Mouse (Mus musculus) midbrain, postnatal 0 days (tissue): ENCODE measurements around the gene Ckm. TPM values are rescaled to one million over a fixed set of nuclear protein-coding genes. Genes with fewer than 3 reads are reported as not detected.

Experiments used
- ATAC-seq: fragments of 200-750 bp; cut with Nextera tagmentation; 2 replicates; pipeline ENCODE4 v1.8.0; 2017; ENCODE audit warnings: moderate number of reproducible peaks, mild to moderate bottlenecking, moderate TSS enrichment, moderate library complexity; ENCODE audit not compliant: low FRiP score
- DNase-seq: peaks from one replicate; pipeline ENCODE4 v3.0.0-alpha.2; 2015; ENCODE audit warnings: low spot score
- H3K27ac ChIP-seq: fragments of 300-500 bp; sonication (generic); 2 replicates; pipeline ENCODE4 v1.5.1; 2014; ENCODE audit warnings: low read depth, mild to moderate bottlenecking, low read length, mixed read lengths
- H3K27me3 ChIP-seq: fragments of 300-500 bp; sonication (generic); 2 replicates; pipeline ENCODE4 v1.6.1; 2014; ENCODE audit warnings: low read length, control low read depth, mixed read lengths; ENCODE audit not compliant: insufficient read depth
- H3K36me3 ChIP-seq: fragments of 300-500 bp; sonication (generic); 2 replicates; pipeline ENCODE4 v1.6.1; 2014; ENCODE audit warnings: low read length, control low read depth, mixed read lengths; ENCODE audit not compliant: insufficient read depth
- H3K4me1 ChIP-seq: fragments of 300-500 bp; sonication (generic); 2 replicates; pipeline ENCODE4 v1.6.1; 2014; ENCODE audit warnings: mild to moderate bottlenecking, control low read depth, antibody characterized with exemption, low read length, mixed read lengths; ENCODE audit not compliant: insufficient read depth
- H3K4me2 ChIP-seq: fragments of 300-500 bp; sonication (generic); 2 replicates; pipeline ENCODE4 v1.6.1; 2014; ENCODE audit warnings: low read depth, mild to moderate bottlenecking, low read length, mixed read lengths; ENCODE audit not compliant: poor library complexity, severe bottlenecking
- H3K4me3 ChIP-seq: fragments of 300-500 bp; sonication (generic); 2 replicates; pipeline ENCODE4 v1.5.1; 2014; ENCODE audit warnings: low read depth, mild to moderate bottlenecking, low read length, moderate library complexity
- H3K9ac ChIP-seq: fragments of 300-500 bp; sonication (generic); replicated peaks from 2 replicates; pipeline ENCODE4 v1.6.1; 2014; ENCODE audit warnings: mild to moderate bottlenecking, low read length, moderate library complexity, mixed read lengths; ENCODE audit not compliant: poor library complexity, severe bottlenecking
- H3K9me3 ChIP-seq: fragments of 300-500 bp; sonication (generic); 2 replicates; pipeline ENCODE4 v1.6.1; 2016; ENCODE audit warnings: low read length, control low read depth
- CTCF ChIP-seq: IDR thresholded peaks from 2 replicates; pipeline ENCODE4 v1.5.1; 2016; ENCODE audit warnings: antibody characterized with exemption, mild to moderate bottlenecking
- WGBS: fragments of 180-500 bp; shearing (Covaris S2); extraction: QIAGEN DNeasy Blood & Tissue Kit; methylation state at CpG from one replicate; pipeline ENCODE4 v1.1.7; 2014; 5-methylcytosine and 5-hydroxymethylcytosine counted together
- polyA plus RNA-seq: library from polyadenylated mRNA; unstranded; fragments of >200 nt; fragmentation: Nextera tagmentation; extraction: Ambion mirVana; gene quantifications from 2 replicates; pipeline ENCODE4 v1.2.1, GENCODE M21; 2015
- total RNA-seq: library from RNA; depleted of rRNA; stranded (reverse); fragments of >200 nt; gene quantifications from 2 replicates; pipeline ENCODE4 v1.2.3, GENCODE M21; 2014

Gene Ckm
- total and polyA plus RNA-seq, 2 experiments from 2014 or later: 0.25 to 8.2 TPM

DNA sequence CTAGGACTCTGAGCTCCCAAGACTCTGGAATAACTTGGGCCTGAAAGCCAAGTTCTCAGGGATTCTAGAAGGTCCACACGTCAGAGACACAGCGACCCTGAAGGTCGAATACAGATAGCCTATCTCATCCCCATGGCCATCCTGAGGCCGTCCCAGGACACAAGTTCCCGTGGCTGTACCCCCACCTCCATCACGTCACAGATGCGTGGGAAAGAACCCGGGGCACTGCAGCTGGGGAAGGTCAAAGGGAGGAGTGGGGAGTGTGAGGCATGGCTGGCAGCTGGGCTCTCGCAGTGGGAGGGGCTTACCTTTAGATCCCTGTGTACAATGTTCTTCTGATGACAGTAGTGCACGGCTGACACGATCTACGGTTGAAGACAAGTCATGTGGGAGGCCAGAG lies 40.2 kb downstream of the Ckm start:
- H3K36me3 ChIP-seq: peaks cover 61% of the 10 kb centered on the region
- H3K4me2 ChIP-seq: no peak overlapping the region
- H3K27ac ChIP-seq: no peak overlapping the region
- H3K9ac ChIP-seq: no peak overlapping the region
- WGBS: 91% methylated on average over 12 of the region's 12 CpGs
- H3K9me3 ChIP-seq: no peaks in the 10 kb centered on the region
- DNase-seq: no peak
- no peak overlapping the region for H3K4me3 ChIP-seq
- TF ChIP-seq CTCF: no peak
- no peaks in the 10 kb centered on the region for H3K4me1 ChIP-seq
- no peak for ATAC-seq
- no peaks in the 10 kb centered on the region for H3K27me3 ChIP-seq

DNA sequence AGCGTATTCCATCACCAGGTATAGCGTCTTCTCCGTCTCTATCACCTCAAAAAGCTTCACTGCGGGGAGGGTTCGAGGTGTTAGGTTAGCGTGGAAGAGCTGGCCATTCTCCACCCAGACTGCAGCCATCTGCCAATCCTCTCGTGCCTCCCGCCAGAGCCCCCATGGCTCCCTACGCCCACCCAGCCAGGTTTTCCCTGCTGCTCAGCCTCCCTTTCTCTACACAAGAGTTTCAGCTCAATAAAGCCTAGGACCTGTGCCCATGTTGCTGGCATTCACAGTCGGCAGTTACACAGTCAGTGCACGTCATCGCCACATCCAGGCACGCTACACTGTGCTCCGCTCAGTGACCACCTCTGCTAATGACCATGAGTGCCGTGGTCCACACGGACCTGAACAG lies 43.1 kb downstream of the Ckm start:
- H3K36me3 ChIP-seq: peaks cover 58% of the 10 kb centered on the region
- H3K4me2 ChIP-seq: no peak overlapping the region
- H3K4me1 ChIP-seq: no peaks in the 10 kb centered on the region
- no peaks in the 10 kb centered on the region for H3K9me3 ChIP-seq
- no peak overlapping the region for H3K27ac ChIP-seq
- H3K4me3 ChIP-seq: no peak overlapping the region
- WGBS: 93% methylated on average over 16 of the region's 16 CpGs
- DNase-seq (no peak), ATAC-seq (no peak)
- TF ChIP-seq CTCF: no peak
- no peak overlapping the region for H3K9ac ChIP-seq
- H3K27me3 ChIP-seq: no peaks in the 10 kb centered on the region

- ATAC-seq: no peak
- WGBS: 80% methylated on average over 12 of the region's 12 CpGs
- Histone ChIP-seq H3K27me3 (no peaks in the 10 kb centered on the region), H3K4me2 (no peak overlapping the region), H3K4me3 (no peak overlapping the region), H3K9me3 (no peaks in the 10 kb centered on the region), H3K27ac (no peak overlapping the region), H3K36me3 (peaks cover 54% of the 10 kb centered on the region), H3K9ac (no peak overlapping the region), H3K4me1 (no peaks in the 10 kb centered on the region)
- TF ChIP-seq CTCF: no peak
- no peak for DNase-seq
Observed at GRCm38 (mm10) chr7:19449165-19449564, 44.6 kb downstream of the Ckm start.

- no peaks in the 10 kb centered on the region for H3K27me3 ChIP-seq
- WGBS: 97% methylated on average over 4 of the region's 4 CpGs
- H3K36me3 ChIP-seq: peaks cover 14% of the 10 kb centered on the region
- H3K27ac ChIP-seq: no peak overlapping the region
- H3K4me3 ChIP-seq: no peak overlapping the region
- ATAC-seq: no peak
- no peak overlapping the region for H3K9ac ChIP-seq
- H3K9me3 ChIP-seq: no peaks in the 10 kb centered on the region
- TF ChIP-seq CTCF: no peak
- H3K4me1 ChIP-seq: peaks cover 13% of the 10 kb centered on the region
- no peak for DNase-seq
- H3K4me2 ChIP-seq: no peak overlapping the region
Observed at GRCm38 (mm10) chr7:19455186-19455585, 50.6 kb downstream of the Ckm start.

GRCm38 (mm10) chr7:19455819-19456495 lies 51.4 kb downstream of the Ckm start:
- 64% methylated on average over 11 of the region's 11 CpGs for WGBS
- H3K9ac ChIP-seq: no peak overlapping the region

GRCm38 (mm10) chr7:19456628-19457027 lies 52.1 kb downstream of the Ckm start:
- no peak overlapping the region; the same call in 1 of the 2 replicates for H3K4me3 ChIP-seq

More at GRCm38 (mm10) chr7:19455819-19456495, 51.4 kb downstream of the Ckm start:
- H3K4me3 ChIP-seq: no peak overlapping the region
- no peak for TF ChIP-seq CTCF
- H3K36me3 ChIP-seq: peaks cover 10% of the 10 kb centered on the region
- H3K27me3 ChIP-seq: no peaks in the 10 kb centered on the region
- DNase-seq (no peak), ATAC-seq (no peak)
- H3K9me3 ChIP-seq: no peaks in the 10 kb centered on the region
- peaks cover 13% of the 10 kb centered on the region for H3K4me1 ChIP-seq
- H3K4me2 ChIP-seq: no peak overlapping the region
- H3K27ac ChIP-seq: no peak overlapping the region

More at GRCm38 (mm10) chr7:19456628-19457027, 52.1 kb downstream of the Ckm start:
- H3K27ac ChIP-seq: no peak overlapping the region
- peaks cover 13% of the 10 kb centered on the region for H3K4me1 ChIP-seq
- H3K9me3 ChIP-seq: no peaks in the 10 kb centered on the region
- no peak for ATAC-seq
- peaks cover 4% of the 10 kb centered on the region; the same call in 1 of the 2 replicates for H3K36me3 ChIP-seq
- H3K27me3 ChIP-seq: no peaks in the 10 kb centered on the region
- peak overlapping the region; percentile 95 for H3K4me2 ChIP-seq
- WGBS: 95% methylated on average over 7 of the region's 7 CpGs
- no peak overlapping the region; the same call in 1 of the 2 replicates for H3K9ac ChIP-seq
- no peak for DNase-seq
- TF ChIP-seq CTCF: no peak
